In the genomic region with DNA sequence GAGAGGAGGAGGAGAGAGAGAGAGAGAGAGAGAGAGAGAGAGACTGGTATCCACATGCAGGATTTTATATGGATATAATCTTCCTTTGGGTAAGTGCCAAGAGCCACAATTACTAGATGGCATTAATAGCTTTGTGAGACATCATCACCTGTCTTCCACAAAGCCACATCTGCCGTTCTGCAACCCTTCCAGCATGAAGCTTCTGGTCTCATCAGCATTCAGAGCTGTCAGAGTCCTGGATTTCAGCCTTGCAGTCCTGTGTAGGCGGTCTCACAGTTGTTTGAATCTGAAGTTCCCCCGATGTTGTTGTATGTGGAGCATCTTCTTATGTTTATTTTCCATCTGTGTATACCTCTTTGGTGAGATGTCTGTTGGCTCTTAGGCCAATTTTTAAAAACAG, we compare ENCODE assay signal across 20 mouse cellular contexts. TPM values are rescaled to one million over a fixed set of nuclear protein-coding genes. Genes with fewer than 3 reads are reported as not detected.
DNase-seq lines count a peak whose midpoint lies in the region; TF ChIP-seq lines count a peak whose summit lies in the region.
"Had no signal": no experiment of that assay in that cellular context is flagged by ENCODE, and none has a peak within 500 bp of the region (broad histone marks: within the 10 kb centered on the region; RNA-seq: fewer than 3 reads in every experiment).

No protein-coding gene starts in this region.

- TF ChIP-seq POLR2A in thymus, adult 2 months (IDR thresholded peaks at IDR 0.05; ENCODE audit: control insufficient read depth, extremely low read depth, insufficient read depth, low read length, poor library complexity), result no peak

- H3K4me1 ChIP-seq in brown adipose tissue, adult 24 weeks (ENCODE audit: control insufficient read depth, insufficient read depth, insufficient read length, low read length), result peaks cover 27% of the 10 kb centered on the region
- peaks cover 22% of the 10 kb centered on the region for H3K4me1 ChIP-seq in thymus, adult 2 months (replicated peaks; ENCODE audit: control insufficient read depth, insufficient read depth, low read length)
- H3K4me1 ChIP-seq: hindbrain, embryonic 15.5 days had no signal

- H3K36me3 ChIP-seq in thymus, adult 2 months (ENCODE audit: control insufficient read depth, insufficient read depth, low read length), result no peaks in the 10 kb centered on the region
- H3K36me3 ChIP-seq: heart, embryonic 10.5 days; hindbrain, embryonic 15.5 days; liver, embryonic 12.5 days had no signal

- 68% methylated on average over 3 of the region's 3 CpGs for WGBS in thymus, adult 2 months

- DNase-seq in layer of hippocampus, adult 18-20 months (ENCODE audit: low spot score in 2 of 2), result peak; percentile 51 to 78
- DNase-seq in layer of hippocampus, postnatal 25 days (ENCODE audit: extremely low spot score in 1 of 2, low spot score in 1 of 2), result no peak
- peak; percentile 73 for DNase-seq in right cerebral cortex, adult 18-20 months
- no peak for DNase-seq in right cerebral cortex, postnatal 25 days
- DNase-seq in layer of hippocampus, postnatal 36 days, result peak; percentile 39 to 41
- no peak for DNase-seq in spleen, postnatal 4 days (ENCODE audit: low spot score in 2 of 2)
- DNase-seq in thymus, adult 2 months, result no peak
- DNase-seq: cerebellum, adult 11-12 months; cerebellum, postnatal 36 days; gastrocnemius, postnatal 36 days; heart, postnatal 14 days; midbrain, embryonic 14.5 days; thymus, adult 18-20 months had no signal

- peak overlapping the region; percentile 94 for H3K27ac ChIP-seq in brown adipose tissue, adult 24 weeks (replicated peaks; ENCODE audit: low read depth, low read length)
- H3K27ac ChIP-seq in thymus, adult 2 months (ENCODE audit: control insufficient read depth, insufficient read depth, low read length), result no peak overlapping the region
- H3K27ac ChIP-seq: heart, embryonic 10.5 days; hindbrain, embryonic 15.5 days; kidney, postnatal 0 days had no signal

- H3K27me3 ChIP-seq in thymus, adult 2 months (ENCODE audit: control insufficient read depth, insufficient read depth, low read length), result no peaks in the 10 kb centered on the region
- H3K27me3 ChIP-seq: hindbrain, embryonic 15.5 days; liver, embryonic 12.5 days had no signal

- no peak for TF ChIP-seq CTCF in thymus, adult 2 months (IDR thresholded peaks at IDR 0.05; ENCODE audit: borderline replicate concordance, control insufficient read depth, extremely low read depth, insufficient read depth, low read length, poor library complexity)

- no peak overlapping the region for H3K4me3 ChIP-seq in brown adipose tissue, adult 24 weeks (ENCODE audit: insufficient read depth, low read depth, low read length)
- H3K4me3 ChIP-seq in thymus, adult 2 months (ENCODE audit: control insufficient read depth, insufficient read depth, low read length), result no peak overlapping the region
- H3K4me3 ChIP-seq: erythroblast, embryonic 14.5 days; heart, embryonic 10.5 days; hindbrain, embryonic 15.5 days; liver, embryonic 12.5 days had no signal

RNA-seq across cellular contexts. Expression of a gene that starts 9.7 kb away (rescaled TPM):
- 10 to 100 TPM; 15.9 to 18.9 TPM for total RNA-seq in layer of hippocampus, adult 18-20 months (2021)
- total RNA-seq in layer of hippocampus, postnatal 25 days (2021), result 10 to 100 TPM; 14.1 to 17.3 TPM
- polyA plus RNA-seq in brown adipose tissue, adult 24 weeks (2012; ENCODE audit: insufficient read depth, insufficient read length, missing spikeins), result 1.3 and 2.8 TPM in 2 replicates
- total RNA-seq in layer of hippocampus, postnatal 36 days (2021), result 10 to 100 TPM; 17.8 to 18.1 TPM
- polyA plus RNA-seq in thymus, adult 2 months (2012; rRNA removed), result 0.44 and 0.79 TPM in 2 replicates
- polyA plus RNA-seq: intestine, postnatal 0 days had no signal

Comparison
In these comparisons a context has a peak if more than half of its experiments do, and no peak if none do; other contexts are left out.
1. DNase-seq: peak in layer of hippocampus, adult 18-20 months (2 of 2), right cerebral cortex, adult 18-20 months (single experiment) and layer of hippocampus, postnatal 36 days (2 of 2); none in layer of hippocampus, postnatal 25 days (0 of 2), right cerebral cortex, postnatal 25 days (single experiment), spleen, postnatal 4 days (0 of 2) and thymus, adult 2 months (single experiment).